7 mouse cellular contexts compared by ENCODE assay signal in the genomic region with DNA sequence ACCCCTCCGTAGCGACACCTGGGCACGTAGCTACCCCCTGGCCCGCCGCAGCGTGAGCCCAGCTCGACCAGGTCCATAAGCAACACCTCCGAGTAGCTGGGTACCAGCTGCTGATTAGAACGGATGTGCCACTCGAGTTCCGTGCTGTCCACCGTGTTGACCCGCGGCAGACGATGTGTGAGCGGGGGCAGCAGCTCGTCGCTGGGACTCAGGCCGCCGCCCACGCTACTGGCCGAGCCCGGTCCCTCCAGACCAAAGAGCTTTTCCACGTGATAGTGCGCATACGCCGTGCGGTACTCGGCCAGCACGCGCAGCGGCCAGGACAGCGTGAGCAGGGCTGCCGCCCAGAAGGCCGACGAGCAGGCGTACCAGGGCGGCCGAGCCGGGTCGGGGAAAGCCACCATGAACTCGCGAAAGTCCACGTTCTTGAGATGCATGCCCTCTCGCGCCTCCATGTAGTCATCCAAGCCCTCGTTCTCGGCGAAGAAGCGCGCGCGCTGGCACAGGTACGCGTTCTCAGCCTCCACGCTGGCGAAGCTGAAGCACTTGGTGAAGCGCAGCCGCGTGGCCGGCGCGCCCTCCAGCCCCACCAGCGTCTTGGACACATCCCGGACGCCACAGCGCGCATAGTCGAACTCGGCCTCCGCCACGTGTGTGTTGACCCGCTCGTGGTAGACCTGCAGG. TPM values are rescaled to one million over a fixed set of nuclear protein-coding genes. Genes with fewer than 3 reads are reported as not detected.
DNase-seq lines count a peak whose midpoint lies in the region; ATAC-seq and TF ChIP-seq lines count a peak whose summit lies in the region.

No protein-coding gene starts in this region.

- TF ChIP-seq CTCF in testis, adult 2 months (IDR thresholded peaks at IDR 0.05; ENCODE audit: control insufficient read depth, insufficient read depth, insufficient replicate concordance, low read depth, low read length): no peak
- no peak for TF ChIP-seq CTCF in lung, adult 2 months (IDR thresholded peaks at IDR 0.05; ENCODE audit: insufficient read depth, low read length)

- H3K9ac ChIP-seq in forebrain, embryonic 11.5 days (ENCODE audit: low read length): peak overlapping the region; percentile 23
- H3K9ac ChIP-seq in liver, embryonic 12.5 days: no peak overlapping the region

- no peaks in the 10 kb centered on the region for H3K9me3 ChIP-seq in forebrain, embryonic 11.5 days (ENCODE audit: control insufficient read depth, low read length)
- no peaks in the 10 kb centered on the region for H3K9me3 ChIP-seq in liver, embryonic 12.5 days (replicated peaks)

- H3K4me2 ChIP-seq in forebrain, embryonic 11.5 days (ENCODE audit: low read depth, low read length, severe bottlenecking): peak overlapping the region; percentile 42
- peak overlapping the region; percentile 46 for H3K4me2 ChIP-seq in liver, embryonic 12.5 days

- peaks cover 4% of the 10 kb centered on the region; the same call in 1 of the 2 replicates for H3K27me3 ChIP-seq in testis, adult 2 months (ENCODE audit: control insufficient read depth, insufficient read depth, low read length)
- peaks cover 45% of the 10 kb centered on the region for H3K27me3 ChIP-seq in forebrain, embryonic 11.5 days (ENCODE audit: control insufficient read depth, insufficient read depth, low read length)
- H3K27me3 ChIP-seq in liver, embryonic 12.5 days (replicated peaks): peaks cover 100% of the 10 kb centered on the region

- no peaks in the 10 kb centered on the region for H3K36me3 ChIP-seq in testis, adult 2 months (ENCODE audit: control insufficient read depth, insufficient read depth, low read length)
- H3K36me3 ChIP-seq in forebrain, embryonic 11.5 days (ENCODE audit: control insufficient read depth, insufficient read depth, low read length): no peaks in the 10 kb centered on the region
- H3K36me3 ChIP-seq in liver, embryonic 12.5 days: no peaks in the 10 kb centered on the region

- 4% methylated on average over 74 of the region's 74 CpGs for WGBS in forebrain, embryonic 11.5 days
- WGBS in liver, embryonic 12.5 days (ENCODE audit: insufficient replicate concordance): 5% methylated on average over 74 of the region's 74 CpGs
- WGBS in lung, adult 2 months: 7% methylated on average over 74 of the region's 74 CpGs

- no peak for DNase-seq in testis, postnatal 14 days (ENCODE audit: low spot score)
- DNase-seq in forebrain, embryonic 11.5 days (ENCODE audit: low spot score): no peak
- no peak for DNase-seq in thymus, postnatal 0 days (ENCODE audit: low spot score)
- DNase-seq in lung, postnatal 25 days (ENCODE audit: low spot score): no peak
- no peak for DNase-seq in lung, adult 2 months

- no peak for TF ChIP-seq POLR2A in testis, adult 2 months (IDR thresholded peaks at IDR 0.05; ENCODE audit: control insufficient read depth, low read depth, low read length)
- no peak for TF ChIP-seq POLR2A in lung, adult 2 months (IDR thresholded peaks at IDR 0.05; ENCODE audit: borderline replicate concordance, extremely low read depth, low read depth, low read length)

- peak overlapping the region; percentile 25 for H3K4me3 ChIP-seq in testis, adult 2 months (ENCODE audit: control insufficient read depth, low read depth, low read length)
- peak overlapping the region; percentile 13 for H3K4me3 ChIP-seq in forebrain, embryonic 11.5 days (ENCODE audit: low read depth, low read length)
- H3K4me3 ChIP-seq in liver, embryonic 12.5 days: peak overlapping the region; percentile 28
- H3K4me3 ChIP-seq in lung, adult 2 months (replicated peaks; ENCODE audit: extremely low read depth, low read depth, low read length): no peak overlapping the region

- H3K27ac ChIP-seq in testis, adult 2 months (ENCODE audit: control insufficient read depth, insufficient read depth, low read depth, low read length): no peak overlapping the region
- H3K27ac ChIP-seq in forebrain, embryonic 11.5 days (ENCODE audit: low read depth, low read length): no peak overlapping the region
- H3K27ac ChIP-seq in liver, embryonic 12.5 days: no peak overlapping the region

- peaks cover 26% of the 10 kb centered on the region for H3K4me1 ChIP-seq in testis, adult 2 months (ENCODE audit: control insufficient read depth, insufficient read depth, low read length)
- H3K4me1 ChIP-seq in forebrain, embryonic 11.5 days (replicated peaks; ENCODE audit: control insufficient read depth, insufficient read depth, low read length): peaks cover 23% of the 10 kb centered on the region
- H3K4me1 ChIP-seq in liver, embryonic 12.5 days: peaks cover 25% of the 10 kb centered on the region
- H3K4me1 ChIP-seq in lung, adult 2 months (ENCODE audit: control insufficient read depth, insufficient read depth, low read length): peaks cover 5% of the 10 kb centered on the region

- ATAC-seq in forebrain, embryonic 11.5 days (replicated peaks; ENCODE audit: low FRiP score): no peak
- ATAC-seq in liver, embryonic 12.5 days: no peak

RNA-seq across cellular contexts. Expression of a gene that starts 4.1 kb away (rescaled TPM):
- polyA plus RNA-seq in testis, adult 2 months (2012; rRNA removed): 0.35 and 0.37 TPM in 2 replicates
- 8.2 and 9.1 TPM in 2 replicates for polyA plus RNA-seq in forebrain, embryonic 11.5 days (2014; fragmentation: Nextera tagmentation; extraction: Ambion mirVana)
- 0.30 and 0.31 TPM in 2 replicates for polyA plus RNA-seq in liver, embryonic 12.5 days (2016; fragmentation: Nextera tagmentation; extraction: Ambion mirVana)
- 19.0 and 19.6 TPM in 2 replicates for polyA plus RNA-seq in thymus, postnatal 0 days (2015; fragmentation: Nextera tagmentation; extraction: Ambion mirVana)
- 0.11 and 0.17 TPM in 2 replicates for polyA plus RNA-seq in lung, adult 2 months (2012; rRNA removed)

RNA-seq across cellular contexts. Expression of a gene that starts 10.1 kb away (rescaled TPM):
- 0.83 and 0.95 TPM in 2 replicates for polyA plus RNA-seq in testis, adult 2 months (2012; rRNA removed)
- polyA plus RNA-seq in forebrain, embryonic 11.5 days (2014; fragmentation: Nextera tagmentation; extraction: Ambion mirVana): 5.9 and 6.0 TPM in 2 replicates
- polyA plus RNA-seq in liver, embryonic 12.5 days (2016; fragmentation: Nextera tagmentation; extraction: Ambion mirVana): 2.0 TPM in 2 replicates
- 70.4 and 80.2 TPM in 2 replicates for polyA plus RNA-seq in thymus, postnatal 0 days (2015; fragmentation: Nextera tagmentation; extraction: Ambion mirVana)
- polyA plus RNA-seq in lung, adult 2 months (2012; rRNA removed): 7.2 and 7.8 TPM in 2 replicates

RNA-seq across cellular contexts. Expression of a gene that starts 18.3 kb away (rescaled TPM):
- 26.6 and 35.6 TPM in 2 replicates for polyA plus RNA-seq in testis, adult 2 months (2012; rRNA removed)
- 103 and 105 TPM in 2 replicates for polyA plus RNA-seq in forebrain, embryonic 11.5 days (2014; fragmentation: Nextera tagmentation; extraction: Ambion mirVana)
- 69.1 and 72.5 TPM in 2 replicates for polyA plus RNA-seq in liver, embryonic 12.5 days (2016; fragmentation: Nextera tagmentation; extraction: Ambion mirVana)
- polyA plus RNA-seq in thymus, postnatal 0 days (2015; fragmentation: Nextera tagmentation; extraction: Ambion mirVana): 95.8 and 96.9 TPM in 2 replicates
- polyA plus RNA-seq in lung, adult 2 months (2012; rRNA removed): 89.9 and 102 TPM in 2 replicates

RNA-seq across cellular contexts. Expression of a gene that starts 22.2 kb away (rescaled TPM):
- polyA plus RNA-seq in testis, adult 2 months (2012; rRNA removed): 261 and 281 TPM in 2 replicates
- polyA plus RNA-seq in forebrain, embryonic 11.5 days (2014; fragmentation: Nextera tagmentation; extraction: Ambion mirVana): 0.95 and 2.0 TPM in 2 replicates
- 0.08 and 0.14 TPM in 2 replicates for polyA plus RNA-seq in liver, embryonic 12.5 days (2016; fragmentation: Nextera tagmentation; extraction: Ambion mirVana)
- polyA plus RNA-seq in thymus, postnatal 0 days (2015; fragmentation: Nextera tagmentation; extraction: Ambion mirVana): 1.3 and 3.0 TPM in 2 replicates
- 10.8 and 11.0 TPM in 2 replicates for polyA plus RNA-seq in lung, adult 2 months (2012; rRNA removed)

RNA-seq across cellular contexts. Expression of a gene that starts 27.7 kb away (rescaled TPM):
- 99.1 and 109 TPM in 2 replicates for polyA plus RNA-seq in testis, adult 2 months (2012; rRNA removed)
- polyA plus RNA-seq in forebrain, embryonic 11.5 days (2014; fragmentation: Nextera tagmentation; extraction: Ambion mirVana): 1,787 and 1,872 TPM in 2 replicates
- 1,007 and 1,098 TPM in 2 replicates for polyA plus RNA-seq in liver, embryonic 12.5 days (2016; fragmentation: Nextera tagmentation; extraction: Ambion mirVana)
- polyA plus RNA-seq in thymus, postnatal 0 days (2015; fragmentation: Nextera tagmentation; extraction: Ambion mirVana): 1,223 and 1,279 TPM in 2 replicates
- 212 and 340 TPM in 2 replicates for polyA plus RNA-seq in lung, adult 2 months (2012; rRNA removed)
